Mouse (Mus musculus): ENCODE measurements at regions not wholly inside any gene's neighbourhood (a gene's known extent, or its start where the extent isn't known, plus 50 kb on each side); places are given as distances from the start of the nearest gene placed in this dataset.
A peak's percentile ranks its signal among the peaks of the same experiment; 100 is the strongest.

- TF ChIP-seq CTCF (IDR thresholded peaks at IDR 0.05; ENCODE audit: low read depth) (peak; percentile 28), EP300 (IDR thresholded peaks at IDR 0.05; ENCODE audit: low read depth) (no peak)
Observed at GRCm38 (mm10) chr12:52637506-52638249, 61.5 kb upstream of the Akap6 start.
